Mouse (Mus musculus) CD4-positive naive resting alpha-beta T cell, adult 76 days (primary cell): ENCODE measurements around the gene Actrt3. TPM values are rescaled to one million over a fixed set of nuclear protein-coding genes. Genes with fewer than 3 reads are reported as not detected.

Experiments
- total RNA-seq: library from RNA; stranded (reverse); gene quantifications from one replicate; pipeline ENCODE4 v1.2.4, GENCODE M21; 2023

The Actrt3 gene
- 0.56 TPM for total RNA-seq

GRCm38 (mm10) chr3:30599711-30600545, at the start of gene Actrt3:
Gene Actrt3, minus strand, starts transcription at chr3:30599939.

GRCm38 (mm10) chr3:30647440-30648090, 47.8 kb upstream of the Actrt3 start, which contains the start of gene Lrrc34:
Gene Lrrc34, minus strand, starts transcription at chr3:30647869.

DNA sequence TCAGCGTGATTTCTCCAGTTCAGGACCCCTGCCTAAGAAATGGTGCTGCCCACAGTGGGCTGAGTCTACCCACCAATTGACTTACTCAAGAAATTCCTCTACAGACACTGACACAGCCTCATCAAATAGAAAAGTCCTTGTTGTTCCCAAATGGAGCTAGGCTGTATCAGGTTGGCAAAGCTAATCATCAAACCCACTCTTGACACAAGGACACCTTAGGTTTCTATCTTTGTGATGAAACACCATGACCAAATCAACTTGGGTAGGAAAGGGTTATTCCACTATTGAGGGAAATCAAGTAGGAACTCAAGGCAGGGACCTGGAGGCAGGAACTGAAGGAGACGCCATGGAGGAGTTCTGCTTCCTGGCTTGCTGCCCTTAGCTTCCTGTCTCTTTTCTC, 44.5 kb upstream of the Actrt3 start, which contains the start of gene Lrriq4:
Gene Lrriq4, plus strand, starts transcription at position 301 of the 400 bp plus-strand sequence.

GRCm38 (mm10) chr3:30602065-30602739, 2.5 kb upstream of the Actrt3 start, which contains the start of gene Mynn:
Gene Mynn, plus strand, starts transcription at chr3:30602065.

DNA sequence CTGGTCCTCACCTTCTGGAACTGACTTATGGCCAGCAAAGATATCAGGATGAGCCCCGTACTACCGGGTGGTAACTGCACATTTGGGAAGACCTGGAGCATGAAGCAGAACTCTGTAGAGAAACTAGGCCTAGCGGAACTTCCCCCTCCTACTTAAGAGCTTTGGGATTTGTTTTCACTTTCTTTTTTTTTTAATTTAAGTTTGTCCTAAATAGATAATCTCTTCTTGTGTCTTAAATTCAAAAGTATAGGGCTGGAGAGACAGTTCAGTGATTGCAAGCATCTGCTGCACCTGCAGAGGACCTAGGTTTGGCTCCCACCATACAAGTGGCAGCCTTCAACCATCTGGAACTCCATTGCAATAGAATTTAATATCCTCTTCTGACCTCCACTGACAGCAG, 51.8 kb downstream of the Actrt3 start, which contains the start of gene Mecom:
Gene Mecom, minus strand, starts transcription at position 101 of the 400 bp plus-strand sequence.

Other genes starting within 250 kb of the Actrt3 start
- gene Mecom, start 51.9 kb downstream of the Actrt3 start, total RNA-seq = not detected
- gene Mynn, start 2.1 kb upstream of the Actrt3 start, total RNA-seq = 59.6 TPM
- gene Lrriq4, start 44.6 kb upstream of the Actrt3 start, total RNA-seq = not detected
- not detected for gene Lrrc34, start 47.9 kb upstream of the Actrt3 start, total RNA-seq
- not detected for gene Lrrc31, start 99.9 kb upstream of the Actrt3 start, total RNA-seq
- gene Samd7, start 146.4 kb upstream of the Actrt3 start, total RNA-seq = not detected
- gene Sec62, start 192.9 kb upstream of the Actrt3 start, total RNA-seq = 87.8 TPM